Mouse (Mus musculus) hindbrain, embryonic 15.5 days (tissue): ENCODE measurements around the gene E2f6. TPM values are rescaled to one million over a fixed set of nuclear protein-coding genes. Genes with fewer than 3 reads are reported as not detected.

ENCODE experiments used
- ATAC-seq: fragments of 200-750 bp; cut with Nextera tagmentation; 2 replicates; pipeline ENCODE4 v1.8.0; 2017; ENCODE audit warnings: low read depth, moderate number of reproducible peaks, moderate TSS enrichment; ENCODE audit not compliant: low FRiP score
- H3K27ac ChIP-seq: fragments of 300-500 bp; sonication (generic); replicated peaks from 2 replicates; pipeline ENCODE4 v1.5.1; 2015; ENCODE audit warnings: mild to moderate bottlenecking, inconsistent platforms
- H3K27me3 ChIP-seq: fragments of 300-500 bp; sonication (generic); 2 replicates; pipeline ENCODE4 v1.6.1; 2015; ENCODE audit warnings: control low read depth, inconsistent platforms
- H3K36me3 ChIP-seq: fragments of 300-500 bp; sonication (generic); 2 replicates; pipeline ENCODE4 v1.6.1; 2015; ENCODE audit warnings: control low read depth, inconsistent platforms
- H3K4me1 ChIP-seq: fragments of 300-500 bp; sonication (generic); replicated peaks from 2 replicates; pipeline ENCODE4 v1.6.1; 2015; ENCODE audit warnings: control low read depth, inconsistent platforms
- H3K4me2 ChIP-seq: fragments of 300-500 bp; sonication (generic); 2 replicates; pipeline ENCODE4 v1.6.1; 2015; ENCODE audit warnings: moderate library complexity, mild to moderate bottlenecking, inconsistent platforms
- H3K4me3 ChIP-seq: fragments of 300-500 bp; sonication (generic); 2 replicates; pipeline ENCODE4 v1.5.1; 2015; ENCODE audit warnings: mild to moderate bottlenecking, inconsistent platforms
- H3K9ac ChIP-seq: fragments of 300-500 bp; sonication (generic); 2 replicates; pipeline ENCODE4 v1.6.1; 2015; ENCODE audit warnings: inconsistent platforms
- H3K9me3 ChIP-seq: fragments of 300-500 bp; sonication (generic); 2 replicates; pipeline ENCODE4 v1.6.1; 2016; ENCODE audit warnings: control low read depth, inconsistent platforms
- WGBS: fragments of 180-500 bp; shearing (Covaris S2); methylation state at CpG from one replicate; pipeline ENCODE4 v1.1.7; 2015; 5-methylcytosine and 5-hydroxymethylcytosine counted together
- polyA plus RNA-seq: library from polyadenylated mRNA; unstranded; fragments of >200 nt; fragmentation: Nextera tagmentation; extraction: Ambion mirVana; gene quantifications from 2 replicates; pipeline ENCODE4 v1.2.1, GENCODE M21; 2015

The E2f6 gene
- polyA plus RNA-seq, 1 experiment from 2014 or later: 29.7 TPM

- H3K27me3 ChIP-seq: peaks cover 7% of the 10 kb centered on the region
- no peak overlapping the region for H3K4me2 ChIP-seq
- H3K36me3 ChIP-seq: no peaks in the 10 kb centered on the region
- no peak overlapping the region for H3K27ac ChIP-seq
- peaks cover 14% of the 10 kb centered on the region for H3K4me1 ChIP-seq
- no peak overlapping the region for H3K9ac ChIP-seq
- no peaks in the 10 kb centered on the region for H3K9me3 ChIP-seq
- H3K4me3 ChIP-seq: no peak overlapping the region
- 18% methylated on average over 5 of the region's 5 CpGs for WGBS
- ATAC-seq: no peak
These were observed 7.4 kb upstream of the E2f6 start for GRCm38 (mm10) chr12:16803237-16803955.

- H3K4me3 ChIP-seq: no peak overlapping the region
- no peaks in the 10 kb centered on the region for H3K36me3 ChIP-seq
- ATAC-seq: no peak
- H3K9ac ChIP-seq: no peak overlapping the region
- H3K9me3 ChIP-seq: no peaks in the 10 kb centered on the region
- H3K4me1 ChIP-seq: peaks cover 14% of the 10 kb centered on the region
- 18% methylated on average over 5 of the region's 5 CpGs for WGBS
- peaks cover 9% of the 10 kb centered on the region for H3K27me3 ChIP-seq
- H3K27ac ChIP-seq: no peak overlapping the region
- H3K4me2 ChIP-seq: no peak overlapping the region
These were observed 6.8 kb upstream of the E2f6 start for GRCm38 (mm10) chr12:16803956-16804430.

- Histone ChIP-seq H3K27ac (no peak overlapping the region), H3K36me3 (no peaks in the 10 kb centered on the region), H3K4me3 (no peak overlapping the region), H3K9me3 (no peaks in the 10 kb centered on the region), H3K4me1 (peaks cover 6% of the 10 kb centered on the region), H3K4me2 (no peak overlapping the region), H3K27me3 (peaks cover 17% of the 10 kb centered on the region), H3K9ac (no peak overlapping the region)
- peak; percentile 79 for ATAC-seq
- WGBS: 8% methylated on average over 5 of the region's 5 CpGs
These were observed 5.3 kb upstream of the E2f6 start for GRCm38 (mm10) chr12:16805511-16805910.

GRCm38 (mm10) chr12:16808045-16808444 lies 2.7 kb upstream of the E2f6 start:
- Histone ChIP-seq H3K4me2 (no peak overlapping the region), H3K4me3 (no peak overlapping the region), H3K27me3 (peaks cover 17% of the 10 kb centered on the region), H3K9me3 (no peaks in the 10 kb centered on the region), H3K36me3 (no peaks in the 10 kb centered on the region), H3K4me1 (peaks cover 17% of the 10 kb centered on the region), H3K27ac (no peak overlapping the region), H3K9ac (no peak overlapping the region)
- peak; percentile 39; the same call in 1 of the 2 replicates for ATAC-seq
- 45% methylated on average over 3 of the region's 3 CpGs for WGBS

- Histone ChIP-seq H3K4me1 (peaks cover 19% of the 10 kb centered on the region), H3K9ac (peak overlapping the region; percentile 73), H3K4me2 (peak overlapping the region; percentile 84), H3K9me3 (no peaks in the 10 kb centered on the region), H3K4me3 (peak overlapping the region; percentile 78), H3K27me3 (peaks cover 15% of the 10 kb centered on the region), H3K36me3 (no peaks in the 10 kb centered on the region), H3K27ac (peak overlapping the region; percentile 78; the same call in 1 of the 2 replicates)
- no peak for ATAC-seq
- WGBS: 5% methylated on average over 15 of the region's 15 CpGs
These were observed 714 bp downstream of the E2f6 start for GRCm38 (mm10) chr12:16811477-16811876.

- no peak for ATAC-seq
- H3K4me1 ChIP-seq: peaks cover 21% of the 10 kb centered on the region
- H3K9me3 ChIP-seq: no peaks in the 10 kb centered on the region
- H3K9ac ChIP-seq: no peak overlapping the region
- no peak overlapping the region for H3K27ac ChIP-seq
- 87% methylated on average over 4 of the region's 4 CpGs for WGBS
- no peak overlapping the region for H3K4me2 ChIP-seq
- H3K36me3 ChIP-seq: peaks cover 30% of the 10 kb centered on the region
- H3K4me3 ChIP-seq: no peak overlapping the region
- no peaks in the 10 kb centered on the region for H3K27me3 ChIP-seq
These were observed 6.4 kb downstream of the E2f6 start for GRCm38 (mm10) chr12:16817147-16817546.

- peaks cover 35% of the 10 kb centered on the region for H3K36me3 ChIP-seq
- H3K4me1 ChIP-seq: peaks cover 10% of the 10 kb centered on the region; the same call in 1 of the 2 replicates
- no peaks in the 10 kb centered on the region for H3K9me3 ChIP-seq
- no peak overlapping the region for H3K4me2 ChIP-seq
- no peak overlapping the region for H3K27ac ChIP-seq
- ATAC-seq: peak; percentile 77
- no peak overlapping the region for H3K4me3 ChIP-seq
- no peaks in the 10 kb centered on the region for H3K27me3 ChIP-seq
- 24% methylated on average over 11 of the region's 11 CpGs for WGBS
- no peak overlapping the region for H3K9ac ChIP-seq
These were observed 7.8 kb downstream of the E2f6 start for GRCm38 (mm10) chr12:16818513-16818912.

GRCm38 (mm10) chr12:16820761-16821160 lies 10.0 kb downstream of the E2f6 start:
- no peak overlapping the region for H3K4me3 ChIP-seq
- peak overlapping the region; percentile 52; the same call in 1 of the 2 replicates for H3K27ac ChIP-seq
- H3K4me2 ChIP-seq: no peak overlapping the region
- peaks cover 54% of the 10 kb centered on the region for H3K36me3 ChIP-seq
- no peaks in the 10 kb centered on the region for H3K9me3 ChIP-seq
- H3K27me3 ChIP-seq: no peaks in the 10 kb centered on the region
- H3K4me1 ChIP-seq: peaks cover 10% of the 10 kb centered on the region; the same call in 1 of the 2 replicates
- WGBS: 78% methylated on average over 7 of the region's 7 CpGs
- no peak overlapping the region for H3K9ac ChIP-seq
- ATAC-seq: 0 out of 2 replicates have a peak, but pooled peaks have one; percentile 44

GRCm38 (mm10) chr12:16822181-16822734 lies 11.5 kb downstream of the E2f6 start:
- H3K27me3 ChIP-seq: no peaks in the 10 kb centered on the region
- no peak overlapping the region for H3K4me2 ChIP-seq
- no peak overlapping the region for H3K4me3 ChIP-seq
- H3K36me3 ChIP-seq: peaks cover 49% of the 10 kb centered on the region
- no peak for ATAC-seq
- H3K9me3 ChIP-seq: no peaks in the 10 kb centered on the region
- H3K9ac ChIP-seq: no peak overlapping the region
- peaks cover 10% of the 10 kb centered on the region; the same call in 1 of the 2 replicates for H3K4me1 ChIP-seq
- 94% methylated on average over 10 of the region's 10 CpGs for WGBS
- H3K27ac ChIP-seq: no peak overlapping the region

- peaks cover 53% of the 10 kb centered on the region for H3K36me3 ChIP-seq
- 96% methylated on average over 1 of the region's 1 CpGs for WGBS
- ATAC-seq: no peak
- no peak overlapping the region for H3K27ac ChIP-seq
- H3K9ac ChIP-seq: no peak overlapping the region
- 0 out of 2 replicates have a peak, but pooled peaks cover 5% of the 10 kb centered on the region for H3K4me1 ChIP-seq
- H3K4me3 ChIP-seq: no peak overlapping the region
- H3K9me3 ChIP-seq: no peaks in the 10 kb centered on the region
- H3K4me2 ChIP-seq: no peak overlapping the region
- no peaks in the 10 kb centered on the region for H3K27me3 ChIP-seq
These were observed 12.9 kb downstream of the E2f6 start for GRCm38 (mm10) chr12:16823701-16824100.

GRCm38 (mm10) chr12:16828505-16828904 lies 17.7 kb downstream of the E2f6 start:
- WGBS: 75% methylated on average over 6 of the region's 6 CpGs
- H3K4me2 ChIP-seq: no peak overlapping the region
- H3K4me1 ChIP-seq: no peaks in the 10 kb centered on the region
- no peak for ATAC-seq
- H3K4me3 ChIP-seq: no peak overlapping the region
- H3K27ac ChIP-seq: no peak overlapping the region
- no peaks in the 10 kb centered on the region for H3K9me3 ChIP-seq
- H3K36me3 ChIP-seq: peaks cover 32% of the 10 kb centered on the region
- no peaks in the 10 kb centered on the region for H3K27me3 ChIP-seq
- no peak overlapping the region for H3K9ac ChIP-seq

GRCm38 (mm10) chr12:16829785-16830184 lies 19.0 kb downstream of the E2f6 start:
- Histone ChIP-seq H3K36me3 (peaks cover 21% of the 10 kb centered on the region), H3K4me3 (no peak overlapping the region), H3K4me1 (0 out of 2 replicates have a peak, but pooled peaks cover 3% of the 10 kb centered on the region), H3K9me3 (no peaks in the 10 kb centered on the region), H3K27ac (no peak overlapping the region), H3K4me2 (no peak overlapping the region), H3K9ac (no peak overlapping the region), H3K27me3 (no peaks in the 10 kb centered on the region)
- no peak for ATAC-seq
- WGBS: 91% methylated on average over 2 of the region's 2 CpGs
